Mouse (Mus musculus): ENCODE measurements around the gene Capzb. TPM values are rescaled to one million over a fixed set of nuclear protein-coding genes. Genes with fewer than 3 reads are reported as not detected.

The Capzb gene
- total and polyA plus RNA-seq, 3 experiments: 86.4 to 388 (median 160) TPM

- H3K27me3 ChIP-seq (replicated peaks): no peaks in the 10 kb centered on the region
- no peaks in the 10 kb centered on the region for H3K79me2 ChIP-seq (replicated peaks; ENCODE audit: control insufficient read depth, extremely low read depth, insufficient read depth, poor library complexity, severe bottlenecking)
- dilution Hi-C loops (cut with MboI; ENCODE audit: extremely low pct_ligation_motif_present, extremely low pct_unique_long_range_greater_than_20kb, low sequenced_read_pairs) (no loop called here), in situ Hi-C loops (cut with MboI; ENCODE audit: low pct_ligation_motif_present, low pct_unique_long_range_greater_than_20kb, low sequenced_read_pairs) (loop anchor here (10.0 kb wide), 1 partner anchor 196 kb away; no protein-coding TSS in a partner anchor)
- TF ChIP-seq MAX (IDR thresholded peaks at IDR 0.05; ENCODE audit: low read length) (no peak), ZNF384 (IDR thresholded peaks at IDR 0.05; ENCODE audit: low read depth, low read length) (no peak), KAT2A (IDR thresholded peaks at IDR 0.05; ENCODE audit: insufficient replicate concordance, low read length) (no peak), RAD21 (IDR thresholded peaks at IDR 0.05; ENCODE audit: low read depth, low read length) (no peak), USF2 (conservative IDR thresholded peaks at IDR 0.05; ENCODE audit: low read depth, low read length) (no peak), IRF4 (IDR thresholded peaks at IDR 0.05; ENCODE audit: low read depth, low read length) (no peak), MAZ (IDR thresholded peaks at IDR 0.05; ENCODE audit: low read depth, low read length) (no peak), ELF1 (IDR thresholded peaks at IDR 0.05; ENCODE audit: low read depth, low read length) (no peak), MYC (IDR thresholded peaks at IDR 0.05; ENCODE audit: low read depth, low read length) (no peak), JUN (IDR thresholded peaks at IDR 0.05; ENCODE audit: insufficient read depth, low read depth, low read length) (no peak), ZMIZ1 (IDR thresholded peaks at IDR 0.05; ENCODE audit: low read depth, low read length) (no peak), SMC3 (IDR thresholded peaks at IDR 0.05; ENCODE audit: low read depth, low read length) (no peak)
- no peaks in the 10 kb centered on the region for H3K4me1 ChIP-seq (ENCODE audit: control insufficient read depth in 1 of 2, insufficient read depth in 2 of 2)
- H3K27ac ChIP-seq (ENCODE audit: insufficient read depth, low read depth): no peak overlapping the region
- no peak overlapping the region for H3K9ac ChIP-seq (ENCODE audit: insufficient read depth, low read depth)
- no peak overlapping the region for H3K4me2 ChIP-seq (ENCODE audit: insufficient read depth, low read depth, poor library complexity, severe bottlenecking)
- H3K9me3 ChIP-seq (replicated peaks; ENCODE audit: low read length): no peaks in the 10 kb centered on the region
- no peak for DNase-seq (ENCODE audit: extremely low read depth)
- H3K4me3 ChIP-seq (replicated peaks in 1 of 3; ENCODE audit: low read depth in 2 of 3, low read length in 2 of 3, poor library complexity in 1 of 3): no peak overlapping the region
- peaks cover 65 to 95% of the 10 kb centered on the region in 2 experiments for H3K36me3 ChIP-seq (replicated peaks in 1 of 2; ENCODE audit: control insufficient read depth in 1 of 2, insufficient read depth in 1 of 2, low read length in 1 of 2)
Measured at GRCm38 (mm10) chr4:139280530-139280929, 87.8 kb downstream of the Capzb start.

- TF ChIP-seq CTCF (conservative IDR thresholded peaks at IDR 0.05 in 1 of 2, IDR thresholded peaks at IDR 0.05 in 1 of 2; ENCODE audit: low read depth in 2 of 2, low read length in 2 of 2) (no peak), ZMIZ1 (IDR thresholded peaks at IDR 0.05; ENCODE audit: low read depth, low read length) (no peak), SIN3A (IDR thresholded peaks at IDR 0.05; ENCODE audit: low read length) (no peak), UBTF (IDR thresholded peaks at IDR 0.05; ENCODE audit: low read depth, low read length) (no peak), ZC3H11A (IDR thresholded peaks at IDR 0.05; ENCODE audit: low read depth, low read length) (no peak), POLR2AphosphoS2 (IDR thresholded peaks at IDR 0.05; ENCODE audit: low read depth, low read length) (no peak), MXI1 (IDR thresholded peaks at IDR 0.05; ENCODE audit: low read depth, low read length) (no peak), ETS1 (conservative IDR thresholded peaks at IDR 0.05; ENCODE audit: low read depth, low read length) (no peak), RAD21 (IDR thresholded peaks at IDR 0.05; ENCODE audit: low read depth, low read length) (no peak), GABPA (IDR thresholded peaks at IDR 0.05; ENCODE audit: insufficient replicate concordance, low read depth, low read length) (no peak), ZNF384 (IDR thresholded peaks at IDR 0.05; ENCODE audit: low read depth, low read length) (no peak), MAFK (IDR thresholded peaks at IDR 0.05; ENCODE audit: insufficient replicate concordance, low read length) (no peak), SMC3 (IDR thresholded peaks at IDR 0.05; ENCODE audit: low read depth, low read length) (no peak), NELFE (IDR thresholded peaks at IDR 0.05; ENCODE audit: low read depth, low read length) (no peak), NRF1 (IDR thresholded peaks at IDR 0.05; ENCODE audit: low read depth, low read length) (no peak), USF1 (IDR thresholded peaks at IDR 0.05; ENCODE audit: low read depth, low read length) (no peak), MAX (IDR thresholded peaks at IDR 0.05; ENCODE audit: low read length) (no peak), CHD1 (IDR thresholded peaks at IDR 0.05; ENCODE audit: low read depth, low read length) (no peak), POLR2A (IDR thresholded peaks at IDR 0.05; ENCODE audit: low read depth, low read length) (no peak), RCOR1 (conservative IDR thresholded peaks at IDR 0.05; ENCODE audit: low read depth, low read length) (no peak)
- Histone ChIP-seq H3K36me3 (replicated peaks in 1 of 2; ENCODE audit: control insufficient read depth in 1 of 2, insufficient read depth in 1 of 2, low read length in 1 of 2) (peaks cover 67 to 95% of the 10 kb centered on the region in 2 experiments), H3K27ac (ENCODE audit: insufficient read depth, low read depth) (no peak overlapping the region), H3K79me2 (replicated peaks; ENCODE audit: control insufficient read depth, extremely low read depth, insufficient read depth, poor library complexity, severe bottlenecking) (no peaks in the 10 kb centered on the region), H3K4me3 (replicated peaks in 1 of 3; ENCODE audit: low read depth in 2 of 3, low read length in 2 of 3, poor library complexity in 1 of 3) (no peak overlapping the region), H3K27me3 (replicated peaks) (no peaks in the 10 kb centered on the region), H3K4me2 (ENCODE audit: insufficient read depth, low read depth, poor library complexity, severe bottlenecking) (no peak overlapping the region), H3K4me1 (ENCODE audit: control insufficient read depth in 1 of 2, insufficient read depth in 2 of 2) (no peaks in the 10 kb centered on the region), H3K9ac (ENCODE audit: insufficient read depth, low read depth) (no peak overlapping the region), H3K9me3 (replicated peaks; ENCODE audit: low read length) (no peaks in the 10 kb centered on the region)
- no peak for DNase-seq (ENCODE audit: extremely low read depth)
- in situ Hi-C loops (cut with MboI; ENCODE audit: low pct_ligation_motif_present, low pct_unique_long_range_greater_than_20kb, low sequenced_read_pairs): loop anchor here (10.0 kb wide), 1 partner anchor 197 kb away; no protein-coding TSS in a partner anchor
- dilution Hi-C loops (cut with MboI; ENCODE audit: extremely low pct_ligation_motif_present, extremely low pct_unique_long_range_greater_than_20kb, low sequenced_read_pairs): no loop called here
Measured at GRCm38 (mm10) chr4:139281791-139282345, 89.2 kb downstream of the Capzb start.
